Mouse (Mus musculus): ENCODE results near the gene Fst. TPM values are rescaled to one million over a fixed set of nuclear protein-coding genes. Genes with fewer than 3 reads are reported as not detected.

Gene Fst
- polyA plus RNA-seq, 1 experiment from 2014 or later, result 10.7 TPM

GRCm38 (mm10) chr13:114458291-114458885 lies 363 bp downstream of the Fst start:
- Histone ChIP-seq H3K27ac (replicated peaks) (peak overlapping the region; percentile 83), H3K36me3 (replicated peaks) (peaks cover 7% of the 10 kb centered on the region; the same call in 1 of the 2 replicates), H3K9me3 (no peaks in the 10 kb centered on the region), H3K4me3 (peak overlapping the region; percentile 64), H3K27me3 (replicated peaks; ENCODE audit: low read depth, poor library complexity, severe bottlenecking) (peaks cover 75% of the 10 kb centered on the region), H3K4me1 (peaks cover 42% of the 10 kb centered on the region)
- under 1% methylated on average over 56 of the region's 56 CpGs for WGBS
- DNase-seq (ENCODE audit: low spot score), result peak; percentile 76

- no peak for DNase-seq (ENCODE audit: low spot score)
- Histone ChIP-seq H3K4me1 (peaks cover 42% of the 10 kb centered on the region), H3K36me3 (replicated peaks) (peaks cover 7% of the 10 kb centered on the region; the same call in 1 of the 2 replicates), H3K9me3 (no peaks in the 10 kb centered on the region), H3K4me3 (peak overlapping the region; percentile 64), H3K27me3 (replicated peaks; ENCODE audit: low read depth, poor library complexity, severe bottlenecking) (peaks cover 75% of the 10 kb centered on the region), H3K27ac (replicated peaks) (peak overlapping the region; percentile 83; the same call in 1 of the 2 replicates)
- 1% methylated on average over 15 of the region's 15 CpGs for WGBS
These were observed 1.1 kb downstream of the Fst start for GRCm38 (mm10) chr13:114457567-114458120.

GRCm38 (mm10) chr13:114456766-114457566 lies 1.8 kb downstream of the Fst start:
- peak overlapping the region; percentile 64 for H3K4me3 ChIP-seq
- no peaks in the 10 kb centered on the region for H3K9me3 ChIP-seq
- peak; percentile 61 for DNase-seq (ENCODE audit: low spot score)
- H3K36me3 ChIP-seq (replicated peaks), result peaks cover 7% of the 10 kb centered on the region
- peak overlapping the region; percentile 71 for H3K27ac ChIP-seq (replicated peaks)
- WGBS, result under 1% methylated on average over 44 of the region's 44 CpGs
- peaks cover 42% of the 10 kb centered on the region for H3K4me1 ChIP-seq
- H3K27me3 ChIP-seq (replicated peaks; ENCODE audit: low read depth, poor library complexity, severe bottlenecking), result peaks cover 75% of the 10 kb centered on the region

GRCm38 (mm10) chr13:114456224-114456623 lies 2.5 kb downstream of the Fst start:
- 1% methylated on average over 14 of the region's 14 CpGs for WGBS
- Histone ChIP-seq H3K36me3 (replicated peaks) (peaks cover 7% of the 10 kb centered on the region), H3K4me3 (peak overlapping the region; percentile 64), H3K4me1 (peaks cover 42% of the 10 kb centered on the region), H3K27me3 (replicated peaks; ENCODE audit: low read depth, poor library complexity, severe bottlenecking) (peaks cover 68% of the 10 kb centered on the region), H3K27ac (replicated peaks) (peak overlapping the region; percentile 11; the same call in 1 of the 2 replicates), H3K9me3 (no peaks in the 10 kb centered on the region)
- peak; percentile 66 for DNase-seq (ENCODE audit: low spot score)

GRCm38 (mm10) chr13:114455788-114456187 lies 3.0 kb downstream of the Fst start:
- H3K27ac ChIP-seq (replicated peaks), result no peak overlapping the region
- no peaks in the 10 kb centered on the region; the same call in 1 of the 2 replicates for H3K9me3 ChIP-seq
- peaks cover 42% of the 10 kb centered on the region for H3K4me1 ChIP-seq
- H3K4me3 ChIP-seq, result peak overlapping the region; percentile 64
- peaks cover 68% of the 10 kb centered on the region for H3K27me3 ChIP-seq (replicated peaks; ENCODE audit: low read depth, poor library complexity, severe bottlenecking)
- WGBS, result 24% methylated on average over 13 of the region's 13 CpGs
- peaks cover 7% of the 10 kb centered on the region for H3K36me3 ChIP-seq (replicated peaks)
- DNase-seq (ENCODE audit: low spot score), result no peak

- no peak overlapping the region for H3K27ac ChIP-seq (replicated peaks)
- no peaks in the 10 kb centered on the region for H3K4me1 ChIP-seq
- no peaks in the 10 kb centered on the region; the same call in 1 of the 2 replicates for H3K9me3 ChIP-seq
- no peaks in the 10 kb centered on the region; the same call in 1 of the 2 replicates for H3K36me3 ChIP-seq (replicated peaks)
- DNase-seq (ENCODE audit: low spot score), result no peak
- H3K27me3 ChIP-seq (replicated peaks; ENCODE audit: low read depth, poor library complexity, severe bottlenecking), result no peaks in the 10 kb centered on the region
- no peak overlapping the region for H3K4me3 ChIP-seq
- WGBS, result 81% methylated on average over 2 of the region's 2 CpGs
These were observed 11.5 kb downstream of the Fst start for GRCm38 (mm10) chr13:114447213-114447612.

GRCm38 (mm10) chr13:114432491-114432890 lies 26.3 kb downstream of the Fst start:
- Histone ChIP-seq H3K27ac (replicated peaks) (no peak overlapping the region), H3K4me3 (no peak overlapping the region), H3K9me3 (no peaks in the 10 kb centered on the region), H3K4me1 (no peaks in the 10 kb centered on the region), H3K27me3 (replicated peaks; ENCODE audit: low read depth, poor library complexity, severe bottlenecking) (no peaks in the 10 kb centered on the region), H3K36me3 (replicated peaks) (no peaks in the 10 kb centered on the region)
- no peak for DNase-seq (ENCODE audit: low spot score)
- WGBS, result 82% methylated on average over 5 of the region's 5 CpGs

- Histone ChIP-seq H3K4me1 (no peaks in the 10 kb centered on the region), H3K4me3 (no peak overlapping the region), H3K9me3 (no peaks in the 10 kb centered on the region), H3K27ac (replicated peaks) (no peak overlapping the region), H3K36me3 (replicated peaks) (no peaks in the 10 kb centered on the region), H3K27me3 (replicated peaks; ENCODE audit: low read depth, poor library complexity, severe bottlenecking) (no peaks in the 10 kb centered on the region)
- 94% methylated on average over 5 of the region's 5 CpGs for WGBS
- DNase-seq (ENCODE audit: low spot score), result no peak
These were observed 33.5 kb downstream of the Fst start for GRCm38 (mm10) chr13:114425230-114425629.

GRCm38 (mm10) chr13:114420235-114420634 lies 38.5 kb downstream of the Fst start:
- no peak overlapping the region for H3K27ac ChIP-seq (replicated peaks)
- H3K36me3 ChIP-seq (replicated peaks), result no peaks in the 10 kb centered on the region

GRCm38 (mm10) chr13:114419364-114419763 lies 39.4 kb downstream of the Fst start:
- no peak overlapping the region for H3K27ac ChIP-seq (replicated peaks)
- DNase-seq (ENCODE audit: low spot score), result no peak
- 56% methylated on average over 3 of the region's 3 CpGs for WGBS
- no peaks in the 10 kb centered on the region for H3K27me3 ChIP-seq (replicated peaks; ENCODE audit: low read depth, poor library complexity, severe bottlenecking)
- no peaks in the 10 kb centered on the region for H3K4me1 ChIP-seq
- no peaks in the 10 kb centered on the region for H3K36me3 ChIP-seq (replicated peaks)
- H3K9me3 ChIP-seq, result no peaks in the 10 kb centered on the region
- H3K4me3 ChIP-seq, result no peak overlapping the region

More at GRCm38 (mm10) chr13:114420235-114420634, 38.5 kb downstream of the Fst start:
- WGBS, result 84% methylated on average over 8 of the region's 8 CpGs
- Histone ChIP-seq H3K4me3 (no peak overlapping the region), H3K4me1 (no peaks in the 10 kb centered on the region), H3K27me3 (replicated peaks; ENCODE audit: low read depth, poor library complexity, severe bottlenecking) (no peaks in the 10 kb centered on the region), H3K9me3 (no peaks in the 10 kb centered on the region)
- DNase-seq (ENCODE audit: low spot score), result no peak

- Histone ChIP-seq H3K36me3 (replicated peaks) (no peaks in the 10 kb centered on the region), H3K4me3 (no peak overlapping the region), H3K4me1 (no peaks in the 10 kb centered on the region), H3K27me3 (replicated peaks; ENCODE audit: low read depth, poor library complexity, severe bottlenecking) (no peaks in the 10 kb centered on the region), H3K9me3 (no peaks in the 10 kb centered on the region), H3K27ac (replicated peaks) (no peak overlapping the region)
- no peak for DNase-seq (ENCODE audit: low spot score)
These were observed 46.4 kb downstream of the Fst start for GRCm38 (mm10) chr13:114412326-114412725.

- no peak for DNase-seq (ENCODE audit: low spot score)
- 8% methylated on average over 5 of the region's 5 CpGs for WGBS
- Histone ChIP-seq H3K4me3 (no peak overlapping the region), H3K4me1 (peaks cover 16% of the 10 kb centered on the region; the same call in 1 of the 2 replicates), H3K27ac (replicated peaks) (no peak overlapping the region), H3K27me3 (replicated peaks; ENCODE audit: low read depth, poor library complexity, severe bottlenecking) (no peaks in the 10 kb centered on the region), H3K36me3 (replicated peaks) (no peaks in the 10 kb centered on the region), H3K9me3 (no peaks in the 10 kb centered on the region)
These were observed 51.9 kb downstream of the Fst start for GRCm38 (mm10) chr13:114406866-114407265.

Measured in embryonic facial prominence, embryonic 10.5 days (tissue).